Comparison of ENCODE assay signal across 12 mouse cellular contexts in the genomic region with DNA sequence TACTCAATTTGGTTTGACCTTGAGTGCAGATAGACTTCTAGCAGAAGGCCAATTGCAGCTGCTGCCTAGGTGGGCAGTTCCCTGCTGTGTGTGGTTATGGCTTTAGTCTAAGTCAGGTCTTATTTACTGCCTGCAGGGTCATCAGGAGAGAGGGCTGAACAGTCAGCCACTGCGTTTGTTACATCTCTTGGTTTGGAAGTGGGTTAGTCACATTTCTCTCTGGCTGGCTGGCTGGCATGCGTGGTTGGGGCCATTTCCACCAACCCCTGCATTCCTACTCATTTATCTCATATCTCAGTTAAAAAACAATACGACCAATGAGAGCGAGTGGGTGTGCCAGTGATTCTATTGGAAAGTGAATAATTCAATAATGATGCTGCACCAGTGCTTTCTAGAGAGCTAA. TPM values are rescaled to one million over a fixed set of nuclear protein-coding genes. Genes with fewer than 3 reads are reported as not detected.
DNase-seq lines count a peak whose midpoint lies in the region; ATAC-seq and TF ChIP-seq lines count a peak whose summit lies in the region.
"Had no signal": no experiment of that assay in that cellular context is flagged by ENCODE, and none has a peak within 500 bp of the region (broad histone marks: within the 10 kb centered on the region; RNA-seq: fewer than 3 reads in every experiment).

No protein-coding gene starts in this region.

- H3K27ac ChIP-seq in hindbrain, embryonic 13.5 days = peak overlapping the region; percentile 86
- no peak overlapping the region; the same call in 1 of the 2 replicates for H3K27ac ChIP-seq in hindbrain, embryonic 11.5 days (ENCODE audit: low read depth, low read length)
- peak overlapping the region; percentile 8; the same call in 1 of the 2 replicates for H3K27ac ChIP-seq in forebrain, embryonic 10.5 days
- H3K27ac ChIP-seq in midbrain, embryonic 15.5 days = peak overlapping the region; percentile 76

- 61% methylated on average over 4 of the region's 4 CpGs for WGBS in hindbrain, embryonic 13.5 days
- WGBS in hindbrain, embryonic 11.5 days = 77% methylated on average over 4 of the region's 4 CpGs
- WGBS in forebrain, embryonic 10.5 days = 87% methylated on average over 4 of the region's 4 CpGs
- WGBS in midbrain, embryonic 15.5 days = 67% methylated on average over 4 of the region's 4 CpGs
- WGBS in lung, adult 2 months = 70% methylated on average over 4 of the region's 4 CpGs

- no peak for DNase-seq in hindbrain, embryonic 11.5 days (ENCODE audit: low spot score)
- DNase-seq in NIH3T3 (ENCODE audit: low read depth) = peak; percentile 78
- DNase-seq in forebrain, embryonic 10.5 days (ENCODE audit: extremely low spot score, low spot score) = no peak
- no peak for DNase-seq in retina, embryonic 14.5 days (ENCODE audit: low spot score)
- no peak for DNase-seq in cerebellum, adult 9-10 months
- DNase-seq in lung, adult 2 months = no peak
- DNase-seq: kidney, postnatal 14 days; lung, embryonic 14.5 days; spleen, adult 18-20 months had no signal

- H3K27me3 ChIP-seq in hindbrain, embryonic 13.5 days = no peaks in the 10 kb centered on the region
- no peaks in the 10 kb centered on the region for H3K27me3 ChIP-seq in hindbrain, embryonic 11.5 days (ENCODE audit: control insufficient read depth, insufficient read depth, low read length)
- no peaks in the 10 kb centered on the region for H3K27me3 ChIP-seq in forebrain, embryonic 10.5 days (ENCODE audit: poor library complexity, severe bottlenecking)
- no peaks in the 10 kb centered on the region for H3K27me3 ChIP-seq in midbrain, embryonic 15.5 days (replicated peaks)

- H3K4me2 ChIP-seq in hindbrain, embryonic 13.5 days = no peak overlapping the region
- H3K4me2 ChIP-seq in hindbrain, embryonic 11.5 days (replicated peaks; ENCODE audit: low read depth, low read length) = no peak overlapping the region
- no peak overlapping the region for H3K4me2 ChIP-seq in midbrain, embryonic 15.5 days
- H3K4me2 ChIP-seq: lung, embryonic 14.5 days had no signal

- H3K9me3 ChIP-seq in hindbrain, embryonic 13.5 days = no peaks in the 10 kb centered on the region
- H3K9me3 ChIP-seq in hindbrain, embryonic 11.5 days (ENCODE audit: control insufficient read depth, low read length) = no peaks in the 10 kb centered on the region
- H3K9me3 ChIP-seq in forebrain, embryonic 10.5 days = no peaks in the 10 kb centered on the region
- no peaks in the 10 kb centered on the region for H3K9me3 ChIP-seq in midbrain, embryonic 15.5 days
- H3K9me3 ChIP-seq: megakaryocyte, embryonic 14.5 days had no signal

- H3K4me1 ChIP-seq in hindbrain, embryonic 13.5 days (replicated peaks) = peaks cover 51% of the 10 kb centered on the region
- H3K4me1 ChIP-seq in hindbrain, embryonic 11.5 days (replicated peaks; ENCODE audit: control insufficient read depth, insufficient read depth, low read length) = peaks cover 16% of the 10 kb centered on the region
- peaks cover 41% of the 10 kb centered on the region for H3K4me1 ChIP-seq in forebrain, embryonic 10.5 days
- peaks cover 45% of the 10 kb centered on the region for H3K4me1 ChIP-seq in midbrain, embryonic 15.5 days
- H3K4me1 ChIP-seq in lung, adult 2 months (ENCODE audit: control insufficient read depth, insufficient read depth, low read length) = peaks cover under 1% of the 10 kb centered on the region; the same call in 1 of the 2 replicates

- no peak overlapping the region for H3K9ac ChIP-seq in hindbrain, embryonic 13.5 days
- no peak overlapping the region for H3K9ac ChIP-seq in hindbrain, embryonic 11.5 days (ENCODE audit: low read depth, low read length)
- H3K9ac ChIP-seq in midbrain, embryonic 15.5 days = no peak overlapping the region
- H3K9ac ChIP-seq: lung, embryonic 14.5 days had no signal

- no peak overlapping the region for H3K4me3 ChIP-seq in hindbrain, embryonic 13.5 days
- no peak overlapping the region for H3K4me3 ChIP-seq in hindbrain, embryonic 11.5 days (ENCODE audit: low read depth, low read length)
- H3K4me3 ChIP-seq in forebrain, embryonic 10.5 days = no peak overlapping the region
- H3K4me3 ChIP-seq in midbrain, embryonic 15.5 days = no peak overlapping the region
- no peak overlapping the region for H3K4me3 ChIP-seq in lung, adult 2 months (replicated peaks; ENCODE audit: extremely low read depth, low read depth, low read length)
- H3K4me3 ChIP-seq: megakaryocyte, embryonic 14.5 days had no signal

- no peak for TF ChIP-seq POLR2A in lung, adult 2 months (IDR thresholded peaks at IDR 0.05; ENCODE audit: borderline replicate concordance, extremely low read depth, low read depth, low read length)

- no peak for TF ChIP-seq CTCF in lung, adult 2 months (IDR thresholded peaks at IDR 0.05; ENCODE audit: insufficient read depth, low read length)

- no peak for ATAC-seq in hindbrain, embryonic 13.5 days (ENCODE audit: low FRiP score)
- ATAC-seq in hindbrain, embryonic 11.5 days (ENCODE audit: low FRiP score) = no peak
- ATAC-seq in midbrain, embryonic 15.5 days (replicated peaks) = no peak

- no peaks in the 10 kb centered on the region for H3K36me3 ChIP-seq in hindbrain, embryonic 13.5 days
- no peaks in the 10 kb centered on the region for H3K36me3 ChIP-seq in hindbrain, embryonic 11.5 days (ENCODE audit: control insufficient read depth, insufficient read depth, low read length)
- no peaks in the 10 kb centered on the region for H3K36me3 ChIP-seq in forebrain, embryonic 10.5 days (replicated peaks)
- H3K36me3 ChIP-seq in midbrain, embryonic 15.5 days (replicated peaks) = no peaks in the 10 kb centered on the region

RNA-seq across cellular contexts. Expression of a gene that starts 22.7 kb away (rescaled TPM):
- 93.2 and 105 TPM in 2 replicates for polyA plus RNA-seq in hindbrain, embryonic 13.5 days (2015; fragmentation: Nextera tagmentation; extraction: Ambion mirVana)
- polyA plus RNA-seq in hindbrain, embryonic 11.5 days (2014; fragmentation: Nextera tagmentation; extraction: Ambion mirVana) = 21.5 and 23.7 TPM in 2 replicates
- polyA plus RNA-seq in forebrain, embryonic 10.5 days (2016; fragmentation: Nextera tagmentation; extraction: Ambion mirVana) = 3.1 and 4.7 TPM in 2 replicates
- 102 and 105 TPM in 2 replicates for polyA plus RNA-seq in midbrain, embryonic 15.5 days (2015; fragmentation: Nextera tagmentation; extraction: Ambion mirVana)
- polyA plus RNA-seq in lung, adult 2 months (2012; rRNA removed) = 1.2 and 1.5 TPM in 2 replicates
